Mouse (Mus musculus) embryonic facial prominence, embryonic 15.5 days (tissue): ENCODE results near the gene Fcna. TPM values are rescaled to one million over a fixed set of nuclear protein-coding genes. Genes with fewer than 3 reads are reported as not detected.

Source experiments
- ATAC-seq: fragments of 200-750 bp; cut with Nextera tagmentation; 2 replicates; pipeline ENCODE4 v1.8.0; 2017; ENCODE audit warnings: low read depth, moderate TSS enrichment; ENCODE audit not compliant: insufficient number of reproducible peaks, low FRiP score, low TSS enrichment
- H3K27ac ChIP-seq: fragments of 300-500 bp; sonication (generic); replicated peaks from 2 replicates; pipeline ENCODE4 v1.5.1; 2015; ENCODE audit warnings: mild to moderate bottlenecking, inconsistent platforms
- H3K27me3 ChIP-seq: fragments of 300-500 bp; sonication (generic); 2 replicates; pipeline ENCODE4 v1.6.1; 2015; ENCODE audit warnings: inconsistent platforms
- H3K36me3 ChIP-seq: fragments of 300-500 bp; sonication (generic); 2 replicates; pipeline ENCODE4 v1.6.1; 2015; ENCODE audit warnings: mild to moderate bottlenecking, inconsistent platforms
- H3K4me1 ChIP-seq: fragments of 300-500 bp; sonication (generic); 2 replicates; pipeline ENCODE4 v1.6.1; 2015; ENCODE audit warnings: inconsistent platforms
- H3K4me2 ChIP-seq: fragments of 300-500 bp; sonication (generic); replicated peaks from 2 replicates; pipeline ENCODE4 v1.6.1; 2015; ENCODE audit warnings: mild to moderate bottlenecking, inconsistent platforms
- H3K4me3 ChIP-seq: fragments of 300-500 bp; sonication (generic); replicated peaks from 2 replicates; pipeline ENCODE4 v1.5.1; 2015; ENCODE audit warnings: mild to moderate bottlenecking, inconsistent platforms
- H3K9ac ChIP-seq: fragments of 300-500 bp; sonication (generic); 2 replicates; pipeline ENCODE4 v1.6.1; 2015; ENCODE audit warnings: inconsistent platforms
- H3K9me3 ChIP-seq: fragments of 300-500 bp; sonication (generic); replicated peaks from 2 replicates; pipeline ENCODE4 v1.6.1; 2016; ENCODE audit warnings: inconsistent platforms
- WGBS: fragments of 180-500 bp; shearing (Covaris S2); methylation state at CpG from one replicate; pipeline ENCODE4 v1.1.7; 2015; 5-methylcytosine and 5-hydroxymethylcytosine counted together
- polyA plus RNA-seq: library from polyadenylated mRNA; unstranded; fragments of >200 nt; fragmentation: Nextera tagmentation; extraction: Ambion mirVana; gene quantifications from 2 replicates; pipeline ENCODE4 v1.2.1, GENCODE M21; 2015

The Fcna gene
- polyA plus RNA-seq, 1 experiment from 2014 or later = 2.8 TPM

DNA sequence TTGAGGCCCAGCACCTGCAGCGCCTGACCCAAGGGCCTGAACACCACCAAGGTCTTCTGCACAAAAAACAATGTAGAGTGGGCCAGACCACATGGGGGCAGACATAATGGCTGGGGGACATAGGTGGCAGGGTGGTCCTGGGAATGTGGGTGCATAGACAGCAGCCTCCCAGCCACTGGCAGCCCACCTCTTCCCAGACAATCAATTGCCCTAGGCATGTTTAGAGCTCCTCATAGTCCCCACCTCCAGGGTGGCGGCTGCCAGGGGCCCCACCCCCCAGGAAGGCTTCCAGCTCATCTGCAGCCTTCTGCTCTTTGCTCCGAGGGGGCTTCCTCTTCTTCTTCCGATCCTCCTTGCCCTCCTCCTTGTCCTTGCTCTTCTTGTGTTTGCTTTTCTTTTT, 44.3 kb downstream of the Fcna start:
- 50% methylated on average over 4 of the region's 4 CpGs for WGBS
- Histone ChIP-seq H3K9ac (no peak overlapping the region), H3K4me1 (peaks cover 46% of the 10 kb centered on the region), H3K27me3 (peaks cover 29% of the 10 kb centered on the region), H3K4me2 (no peak overlapping the region), H3K4me3 (no peak overlapping the region), H3K27ac (no peak overlapping the region), H3K36me3 (peaks cover 52% of the 10 kb centered on the region), H3K9me3 (no peaks in the 10 kb centered on the region)
- ATAC-seq = no peak

DNA sequence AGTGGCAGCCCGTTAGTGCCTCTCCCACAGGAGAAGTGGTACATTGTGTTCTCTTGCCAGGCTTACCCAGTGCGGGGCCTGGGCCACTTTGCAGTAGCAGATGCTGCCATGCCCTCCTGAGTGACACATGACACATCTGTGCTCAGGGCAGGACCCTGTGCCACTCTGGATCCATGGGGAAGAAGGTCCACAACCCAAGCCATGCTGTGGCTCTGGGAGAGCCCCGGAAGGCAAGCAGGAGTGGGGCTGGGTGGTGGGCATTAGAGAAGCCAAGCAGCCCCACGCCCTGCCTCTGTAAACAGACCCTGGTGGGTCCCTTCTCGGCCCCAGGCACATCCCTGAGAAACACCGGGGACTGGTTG, 44.7 kb downstream of the Fcna start:
- Histone ChIP-seq H3K27me3 (peaks cover 34% of the 10 kb centered on the region), H3K4me1 (peaks cover 50% of the 10 kb centered on the region), H3K36me3 (peaks cover 47% of the 10 kb centered on the region), H3K4me3 (no peak overlapping the region), H3K4me2 (no peak overlapping the region), H3K9ac (no peak overlapping the region), H3K27ac (no peak overlapping the region), H3K9me3 (no peaks in the 10 kb centered on the region)
- whole genome bisulfite sequencing = 68% methylated on average over 6 of the region's 6 CpGs
- ATAC-seq = no peak

DNA sequence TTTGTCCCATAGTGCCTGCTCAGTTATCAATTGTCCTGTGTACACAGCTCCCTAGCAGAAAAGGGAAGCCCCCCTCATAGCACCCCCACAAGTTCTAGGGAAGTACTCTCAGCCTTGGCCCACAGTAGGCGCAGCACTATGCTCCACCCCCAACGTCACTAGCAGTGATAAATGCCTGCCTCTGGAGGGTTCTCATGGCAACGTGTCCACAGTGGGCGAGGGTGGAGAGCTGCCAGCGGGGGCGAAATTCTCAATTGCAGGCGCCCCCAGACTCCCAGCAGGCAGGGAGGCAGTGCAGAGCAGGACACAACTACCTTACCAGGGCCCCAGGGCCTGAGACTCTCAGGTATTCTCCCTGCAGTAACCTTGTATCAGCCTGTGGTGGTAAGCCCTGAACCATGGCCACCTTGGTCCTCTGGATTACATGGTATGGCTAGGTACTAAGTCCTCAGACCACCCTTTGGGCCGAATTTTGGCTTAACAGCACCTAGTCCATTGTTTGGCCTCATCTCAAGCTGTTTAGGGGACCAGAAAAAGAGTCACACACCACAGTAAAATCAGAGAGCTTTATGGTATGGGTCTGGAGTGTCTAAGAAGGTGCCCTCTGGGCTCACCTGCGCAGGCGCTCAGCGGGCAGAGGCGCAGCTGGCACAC, 45.2 kb downstream of the Fcna start:
- Histone ChIP-seq H3K9me3 (no peaks in the 10 kb centered on the region), H3K27ac (no peak overlapping the region), H3K4me3 (no peak overlapping the region), H3K36me3 (peaks cover 42% of the 10 kb centered on the region), H3K27me3 (peaks cover 39% of the 10 kb centered on the region), H3K4me1 (peaks cover 56% of the 10 kb centered on the region), H3K4me2 (no peak overlapping the region), H3K9ac (no peak overlapping the region)
- ATAC-seq = no peak
- 54% methylated on average over 12 of the region's 12 CpGs for WGBS

DNA sequence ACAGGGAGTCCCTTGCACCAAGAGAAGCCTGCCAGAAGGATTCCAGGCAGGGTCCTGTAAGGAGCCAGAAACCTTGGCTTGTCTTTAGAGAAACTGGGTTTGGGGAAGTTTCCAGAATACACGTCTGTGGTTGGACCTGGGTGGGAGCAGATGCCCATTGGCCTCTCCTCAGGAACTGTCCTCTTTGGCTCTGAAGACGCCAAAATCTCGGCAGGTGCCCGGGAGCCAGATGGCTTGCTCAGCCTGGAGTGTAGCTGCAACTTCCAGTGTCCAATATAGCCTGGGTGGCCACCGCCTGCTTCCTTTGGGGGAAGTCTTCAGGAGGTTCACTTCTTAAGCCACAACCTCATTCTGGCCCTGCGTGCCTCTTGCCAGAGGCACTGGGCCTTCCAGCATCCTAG, 45.9 kb downstream of the Fcna start:
- Histone ChIP-seq H3K4me2 (peak overlapping the region; percentile 78), H3K9me3 (no peaks in the 10 kb centered on the region), H3K36me3 (peaks cover 35% of the 10 kb centered on the region), H3K27ac (no peak overlapping the region), H3K27me3 (peaks cover 46% of the 10 kb centered on the region), H3K4me1 (peaks cover 62% of the 10 kb centered on the region), H3K4me3 (no peak overlapping the region), H3K9ac (no peak overlapping the region)
- WGBS = 36% methylated on average over 6 of the region's 6 CpGs
- ATAC-seq = no peak

DNA sequence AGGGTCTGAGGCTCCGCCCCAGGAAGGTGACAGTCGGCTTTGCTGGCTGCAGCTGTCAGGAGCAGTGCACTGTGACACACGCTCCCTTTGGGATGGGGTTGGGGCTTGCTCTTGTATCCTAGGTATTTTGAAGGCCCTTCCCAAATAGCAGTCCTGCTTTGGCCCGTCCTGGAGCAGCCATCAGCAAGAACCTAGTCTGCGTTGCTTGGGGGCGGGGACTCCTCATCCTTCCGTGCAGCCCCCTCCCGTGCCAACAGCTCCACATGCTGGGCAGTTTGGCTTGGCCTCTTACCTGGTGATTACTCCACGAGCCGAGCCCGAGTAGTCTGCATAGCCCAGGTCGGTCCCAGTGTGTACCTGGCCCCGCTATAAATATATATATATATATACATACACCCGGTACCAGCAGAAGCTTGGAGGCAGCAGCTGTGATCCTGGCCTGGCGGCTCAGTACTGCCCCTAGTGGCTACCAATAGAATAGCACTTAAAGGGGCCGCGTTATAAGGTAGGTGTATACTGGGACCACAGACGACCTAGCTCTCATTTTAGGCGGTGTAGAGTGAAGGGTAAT, 46.5 kb downstream of the Fcna start, which contains the start of gene Ajm1:
TSS of gene Ajm1 (minus strand) at position 464 of the 571 bp plus-strand sequence.
- ATAC-seq = peak; percentile 66
- H3K4me2 ChIP-seq = peak within 1 kb of the TSS; percentile 78
- H3K9me3 ChIP-seq = no peaks in the 10 kb centered on the region
- H3K4me3 ChIP-seq = peak within 1 kb of the TSS; percentile 41
- WGBS = 5% methylated on average over 19 of the region's 19 CpGs
- no peak within 1 kb of the TSS for H3K27ac ChIP-seq
- H3K27me3 ChIP-seq = peaks cover 51% of the 10 kb centered on the region
- peaks cover 31% of the 10 kb centered on the region for H3K36me3 ChIP-seq
- peak within 1 kb of the TSS; percentile 12; the same call in 1 of the 2 replicates for H3K9ac ChIP-seq
- peaks cover 64% of the 10 kb centered on the region for H3K4me1 ChIP-seq

DNA sequence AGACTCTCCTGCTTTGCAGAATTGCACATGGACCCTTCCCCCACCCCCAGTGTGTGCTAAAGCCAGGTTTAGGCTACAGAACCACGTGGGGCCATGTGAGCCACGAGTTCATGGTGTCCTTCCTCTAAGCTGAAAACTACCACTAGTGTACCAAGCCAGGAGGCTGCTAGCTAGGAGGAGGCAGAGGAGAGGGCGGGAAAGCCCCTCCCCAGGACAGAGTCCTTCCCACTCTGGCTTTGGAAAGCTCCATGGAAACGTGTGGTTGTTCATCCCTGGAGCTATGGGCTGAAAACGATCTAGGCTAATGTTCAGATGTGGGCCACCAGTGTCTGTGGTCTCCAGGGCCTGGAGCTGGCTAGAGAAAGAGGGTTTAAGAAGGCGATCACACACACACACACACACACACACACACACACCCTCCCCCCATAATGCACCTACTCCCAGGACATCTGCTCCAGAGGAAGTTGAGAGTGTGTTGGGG, 47.2 kb downstream of the Fcna start:
- Histone ChIP-seq H3K4me1 (peaks cover 69% of the 10 kb centered on the region), H3K36me3 (peaks cover 27% of the 10 kb centered on the region), H3K4me3 (0 out of 2 replicates have a peak overlapping the region, but pooled peaks have one; percentile 41), H3K9me3 (no peaks in the 10 kb centered on the region), H3K27me3 (peaks cover 56% of the 10 kb centered on the region), H3K4me2 (peak overlapping the region; percentile 78), H3K27ac (no peak overlapping the region), H3K9ac (no peak overlapping the region)
- ATAC-seq = no peak
- WGBS = 39% methylated on average over 6 of the region's 6 CpGs

DNA sequence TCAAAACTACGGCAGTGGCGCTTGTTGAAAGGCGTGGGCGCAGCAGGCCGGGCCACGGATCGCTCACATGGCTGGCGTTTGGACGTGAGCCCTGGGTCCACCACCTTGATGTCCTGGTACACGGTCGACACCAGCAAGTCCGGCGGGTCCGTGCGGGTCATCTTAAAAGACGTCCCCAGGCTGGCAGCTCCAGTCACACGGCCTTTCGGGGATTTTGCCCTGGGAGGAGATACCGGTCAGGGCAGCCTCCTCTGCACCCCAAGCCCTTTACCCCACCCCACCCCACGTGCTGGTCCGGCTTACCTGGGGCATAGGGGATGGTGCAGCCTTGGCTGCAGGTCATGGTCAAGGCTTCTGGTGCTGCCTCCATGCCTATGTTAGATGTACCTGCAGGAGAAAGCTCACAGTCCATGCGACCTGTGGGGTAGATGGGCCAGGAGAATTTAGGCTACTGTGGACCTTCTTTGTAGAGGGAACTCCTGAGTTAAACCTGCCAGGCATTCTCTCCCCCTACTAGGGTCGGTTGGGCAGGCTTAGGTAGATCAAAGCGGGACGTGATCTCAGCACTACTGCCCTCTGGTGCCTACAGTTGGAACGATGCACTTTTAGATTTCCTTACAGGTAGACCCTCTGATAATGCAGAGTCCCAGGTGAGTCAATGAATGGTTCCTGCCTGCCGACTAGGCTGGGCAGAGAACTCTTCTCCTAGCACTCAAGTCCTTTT, 47.9 kb downstream of the Fcna start:
- 6% methylated on average over 27 of the region's 27 CpGs for WGBS
- Histone ChIP-seq H3K4me3 (peak overlapping the region; percentile 27), H3K4me1 (peaks cover 73% of the 10 kb centered on the region), H3K36me3 (peaks cover 23% of the 10 kb centered on the region), H3K4me2 (peak overlapping the region; percentile 46), H3K9ac (no peak overlapping the region), H3K9me3 (no peaks in the 10 kb centered on the region), H3K27me3 (peaks cover 56% of the 10 kb centered on the region), H3K27ac (no peak overlapping the region)
- ATAC-seq = no peak

DNA sequence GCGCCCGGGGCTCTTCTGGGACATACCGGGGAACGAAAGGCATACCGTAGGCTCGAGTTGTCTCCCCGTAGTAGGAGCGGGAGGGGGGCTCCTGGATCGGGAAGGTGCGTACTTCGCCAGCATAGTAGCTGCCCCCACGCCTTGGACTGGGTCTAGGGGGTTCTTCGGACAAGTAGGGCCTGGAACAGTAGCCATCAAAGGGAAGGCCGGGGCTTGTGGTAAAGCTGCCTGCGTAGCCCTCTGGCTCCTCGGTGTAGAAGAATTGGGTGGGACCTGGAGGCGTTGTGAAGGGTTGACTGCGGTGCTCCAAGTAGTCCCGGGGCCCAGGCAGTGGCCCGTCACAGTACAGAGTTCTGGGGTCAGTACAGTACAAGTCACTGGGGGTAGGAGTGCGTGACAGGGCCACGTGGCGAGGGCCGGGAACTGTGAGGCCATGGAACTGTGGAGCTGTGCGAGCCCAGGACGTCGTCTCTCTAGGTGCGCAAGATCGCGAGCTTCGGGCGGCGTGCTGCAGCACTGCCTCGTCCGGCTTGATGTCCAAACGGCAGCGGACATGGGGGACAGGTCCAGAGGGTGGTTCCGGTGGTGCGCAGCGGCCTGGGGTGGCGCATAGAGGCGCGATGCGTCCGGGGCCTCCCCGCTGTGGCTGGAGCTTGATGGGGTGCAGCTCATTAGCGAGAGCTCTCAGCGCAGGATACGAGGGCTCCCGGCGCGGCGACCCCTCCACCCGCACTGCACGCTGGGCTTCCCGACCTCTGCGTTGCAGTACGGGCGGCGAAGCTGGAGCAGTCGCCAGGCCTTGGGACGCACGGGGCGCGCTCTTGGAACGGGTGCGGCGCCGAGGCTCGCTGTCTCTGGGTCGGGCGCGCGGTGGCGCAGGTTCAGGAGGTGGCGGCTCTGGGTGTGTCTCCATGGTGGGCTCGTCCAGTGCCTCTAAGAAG, 48.8 kb downstream of the Fcna start:
- peaks cover 56% of the 10 kb centered on the region for H3K27me3 ChIP-seq
- peaks cover 15% of the 10 kb centered on the region for H3K36me3 ChIP-seq
- no peak for ATAC-seq
- no peaks in the 10 kb centered on the region for H3K9me3 ChIP-seq
- H3K4me1 ChIP-seq = peaks cover 76% of the 10 kb centered on the region
- peak overlapping the region; percentile 46 for H3K4me2 ChIP-seq
- H3K27ac ChIP-seq = no peak overlapping the region
- H3K4me3 ChIP-seq = peak overlapping the region; percentile 27
- H3K9ac ChIP-seq = no peak overlapping the region
- WGBS = 5% methylated on average over 77 of the region's 77 CpGs

DNA sequence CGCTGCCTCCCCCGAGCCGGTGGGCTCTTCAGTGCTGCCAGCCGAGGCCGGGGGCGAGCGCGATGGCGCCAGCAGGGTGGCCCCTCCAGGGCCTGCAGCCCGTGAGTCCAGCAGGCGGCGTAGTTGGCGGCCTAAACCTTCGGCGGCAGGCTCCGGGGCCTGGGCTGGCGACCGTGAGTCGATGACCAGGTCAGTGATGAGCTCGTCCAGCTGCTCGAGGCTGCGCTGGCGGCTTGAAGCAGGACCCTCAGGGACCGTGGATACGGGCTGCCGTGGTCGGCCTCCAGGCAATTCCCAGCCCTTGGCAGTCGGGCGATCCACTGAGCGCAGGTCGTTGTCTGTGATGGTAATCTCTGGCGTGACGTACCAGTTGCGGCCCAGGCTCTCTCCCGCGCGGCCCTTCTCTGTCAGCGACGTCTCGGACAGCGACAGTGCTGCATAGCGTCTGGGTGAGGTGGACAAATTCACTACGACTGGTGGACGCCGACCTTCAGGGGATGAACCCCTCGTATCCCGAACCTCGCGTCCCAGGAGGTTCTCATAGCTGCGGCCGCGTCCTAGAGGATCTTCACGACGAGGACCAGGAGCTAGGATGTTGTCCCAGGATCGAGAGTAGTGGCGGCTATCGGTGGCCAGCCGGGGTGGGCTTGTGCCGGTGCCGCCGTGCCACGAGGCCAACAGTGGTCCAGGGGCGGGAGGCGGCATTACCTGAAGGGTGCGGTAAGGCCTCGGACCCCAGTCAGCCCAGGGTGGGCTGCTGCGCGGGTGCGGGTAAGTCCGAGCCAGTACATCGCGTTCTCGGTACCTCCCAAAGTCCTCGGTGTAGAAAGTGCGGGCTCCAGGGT, 49.7 kb downstream of the Fcna start:
- no peak for ATAC-seq
- peaks cover 84% of the 10 kb centered on the region for H3K4me1 ChIP-seq
- H3K9ac ChIP-seq = no peak overlapping the region
- H3K4me2 ChIP-seq = peak overlapping the region; percentile 46
- H3K27me3 ChIP-seq = peaks cover 56% of the 10 kb centered on the region
- H3K27ac ChIP-seq = no peak overlapping the region
- H3K9me3 ChIP-seq = no peaks in the 10 kb centered on the region
- H3K36me3 ChIP-seq = peaks cover 6% of the 10 kb centered on the region; the same call in 1 of the 2 replicates
- WGBS = 7% methylated on average over 75 of the region's 75 CpGs
- H3K4me3 ChIP-seq = peak overlapping the region; percentile 27
